Mouse (Mus musculus) limb, embryonic 10.5 days (tissue): Measurements from ENCODE around the gene Dbil5. TPM values are rescaled to one million over a fixed set of nuclear protein-coding genes. Genes with fewer than 3 reads are reported as not detected.
A peak's percentile ranks its signal among the peaks of the same experiment; 100 is the strongest.

ENCODE experiments used
- DNase-seq: peaks from one replicate; pipeline ENCODE4 v3.0.0-alpha.2; 2017; ENCODE audit warnings: low spot score
- H3K27ac ChIP-seq: fragments of 300-500 bp; sonication (generic); 2 replicates; pipeline ENCODE4 v1.5.1; 2016; ENCODE audit warnings: mild to moderate bottlenecking
- H3K27me3 ChIP-seq: fragments of 300-500 bp; sonication (generic); 2 replicates; pipeline ENCODE4 v1.6.1; 2016; ENCODE audit warnings: low read depth, mild to moderate bottlenecking; ENCODE audit not compliant: poor library complexity, severe bottlenecking
- H3K36me3 ChIP-seq: fragments of 300-500 bp; sonication (generic); 2 replicates; pipeline ENCODE4 v1.6.1; 2016; ENCODE audit warnings: mild to moderate bottlenecking, moderate library complexity
- H3K4me1 ChIP-seq: fragments of 300-500 bp; sonication (generic); 2 replicates; pipeline ENCODE4 v1.6.1; 2016
- H3K4me3 ChIP-seq: fragments of 300-500 bp; sonication (generic); 2 replicates; pipeline ENCODE4 v1.5.1; 2016; ENCODE audit warnings: mild to moderate bottlenecking, moderate library complexity
- H3K9me3 ChIP-seq: fragments of 300-500 bp; sonication (generic); replicated peaks from 2 replicates; pipeline ENCODE4 v1.6.1; 2016; ENCODE audit warnings: mild to moderate bottlenecking
- WGBS: fragments of 180-500 bp; shearing (Covaris S2); methylation state at CpG from one replicate; pipeline ENCODE4 v1.1.7; 2016; 5-methylcytosine and 5-hydroxymethylcytosine counted together
- polyA plus RNA-seq: library from polyadenylated mRNA; unstranded; fragments of >200 nt; fragmentation: Nextera tagmentation; extraction: Ambion mirVana; gene quantifications from 2 replicates; pipeline ENCODE4 v1.2.1, GENCODE M21; 2016

The Dbil5 gene
- polyA plus RNA-seq, 1 experiment from 2014 or later = 0.26 TPM

- Histone ChIP-seq H3K4me1 (peaks cover 31% of the 10 kb centered on the region), H3K9me3 (no peaks in the 10 kb centered on the region), H3K4me3 (no peak overlapping the region), H3K27me3 (no peaks in the 10 kb centered on the region), H3K36me3 (peaks cover 51% of the 10 kb centered on the region), H3K27ac (peak overlapping the region; percentile 61; the same call in 1 of the 2 replicates)
- no peak for DNase-seq
- WGBS = 72% methylated on average over 7 of the region's 7 CpGs
These were observed 50.1 kb downstream of the Dbil5 start for GRCm38 (mm10) chr11:76267550-76267949.

GRCm38 (mm10) chr11:76268001-76268459 lies 50.6 kb downstream of the Dbil5 start:
- Histone ChIP-seq H3K36me3 (peaks cover 54% of the 10 kb centered on the region), H3K27ac (peak overlapping the region; percentile 61; the same call in 1 of the 2 replicates), H3K27me3 (no peaks in the 10 kb centered on the region), H3K4me3 (no peak overlapping the region), H3K9me3 (no peaks in the 10 kb centered on the region), H3K4me1 (peaks cover 26% of the 10 kb centered on the region)
- no peak for DNase-seq
- 78% methylated on average over 5 of the region's 5 CpGs for WGBS

Other genes with a start within 250 kb of the Dbil5 start
- gene 1700016K19Rik, start 217.7 kb upstream of the Dbil5 start, polyA plus RNA-seq = 0.36 TPM in 1 of 2 replicates, not detected in the other
- 25.6 and 35.4 TPM in 2 replicates for gene Rflnb, start 189.8 kb upstream of the Dbil5 start, polyA plus RNA-seq
- 36.0 and 36.2 TPM in 2 replicates for gene Vps53, start 38.0 kb upstream of the Dbil5 start, polyA plus RNA-seq
- 34.9 and 36.4 TPM in 2 replicates for gene Fam57a, start 37.9 kb upstream of the Dbil5 start, polyA plus RNA-seq
- gene Gemin4, start 56 bp downstream of the Dbil5 start, polyA plus RNA-seq = 59.4 and 60.3 TPM in 2 replicates
- 29.5 and 33.0 TPM in 2 replicates for gene Mrm3, start 26.1 kb downstream of the Dbil5 start, polyA plus RNA-seq
- 139 and 140 TPM in 2 replicates for gene Glod4, start 26.1 kb downstream of the Dbil5 start, polyA plus RNA-seq
- gene Nxn, start 181.5 kb downstream of the Dbil5 start, polyA plus RNA-seq = 53.3 and 55.7 TPM in 2 replicates
- gene Timm22, start 189.3 kb downstream of the Dbil5 start, polyA plus RNA-seq = 144 and 147 TPM in 2 replicates